Mouse (Mus musculus) left cerebral cortex, postnatal 36 days (tissue): ENCODE measurements around the gene Fam198b. TPM values are rescaled to one million over a fixed set of nuclear protein-coding genes. Genes with fewer than 3 reads are reported as not detected.
"Not testable (repeated sequence)": the region's sequence is repeated elsewhere in the genome, so short reads cannot be mapped to it uniquely, and the experiment has no call there.

Experiments
- DNase-seq, 2 experiments: peaks; one replicate each; pipeline ENCODE4 v3.0.0; 2021 to 2022; ENCODE audit warnings: low spot score in 2 of 2, mixed read lengths in 1 of 2
- intact Hi-C: fragments of 180-260 bp; cut with DNase I; formaldehyde crosslinking; loops from one replicate; pipeline ENCODE4 v1.15.1; 2025
- total RNA-seq, 2 experiments: library from RNA; stranded (reverse); gene quantifications; 2 replicates each; pipeline ENCODE4 v1.2.3; 2021

Fam198b gene
- total RNA-seq, 2 experiments from 2014 or later: 7.4 to 11.2 TPM

GRCm38 (mm10) chr3:79969536-79969935 is 85.2 kb downstream of the Fam198b start:
- intact Hi-C loops, DNase-seq: not testable (repeated sequence)

GRCm38 (mm10) chr3:79970070-79970469 is 85.7 kb downstream of the Fam198b start:
- DNase-seq: no peak
- intact Hi-C loops: no loop called here

GRCm38 (mm10) chr3:79970498-79970897 is 86.2 kb downstream of the Fam198b start:
- intact Hi-C loops: no loop called here
- no peak for DNase-seq

- intact Hi-C loops: no loop called here
- no peak for DNase-seq
These were observed 87.2 kb downstream of the Fam198b start for GRCm38 (mm10) chr3:79971542-79971941.

- intact Hi-C loops: no loop called here
- no peak for DNase-seq
These were observed 92.5 kb downstream of the Fam198b start for GRCm38 (mm10) chr3:79976786-79977185.

GRCm38 (mm10) chr3:79977656-79978450 is 93.5 kb downstream of the Fam198b start:
- DNase-seq: no peak

GRCm38 (mm10) chr3:79980714-79981113 is 96.4 kb downstream of the Fam198b start:
- no peak for DNase-seq
- intact Hi-C loops: no loop called here

More at GRCm38 (mm10) chr3:79977656-79978450, 93.5 kb downstream of the Fam198b start:
- intact Hi-C loops: no loop called here

GRCm38 (mm10) chr3:79983961-79984419 is 99.7 kb downstream of the Fam198b start:
- intact Hi-C loops: no loop called here
- DNase-seq: no peak

- intact Hi-C loops: no loop called here
- no peak for DNase-seq
These were observed 100.2 kb downstream of the Fam198b start for GRCm38 (mm10) chr3:79984542-79984941.

GRCm38 (mm10) chr3:79989250-79989649 is 104.9 kb downstream of the Fam198b start:
- DNase-seq: no peak
- intact Hi-C loops: no loop called here

- intact Hi-C loops: no loop called here
- DNase-seq: no peak
These were observed 105.6 kb downstream of the Fam198b start for GRCm38 (mm10) chr3:79989911-79990310.

- no peak for DNase-seq
- intact Hi-C loops: no loop called here
These were observed 106.1 kb downstream of the Fam198b start for GRCm38 (mm10) chr3:79990480-79990879.

- intact Hi-C loops: no loop called here
- no peak for DNase-seq
These were observed 109.8 kb downstream of the Fam198b start for GRCm38 (mm10) chr3:79994029-79994539.

- no peak for DNase-seq
- intact Hi-C loops: no loop called here
These were observed 111.4 kb downstream of the Fam198b start for GRCm38 (mm10) chr3:79995726-79996125.

Other genes starting within 250 kb of the Fam198b start
- gene Rxfp1, start 146.7 kb upstream of the Fam198b start, total RNA-seq: 10 to 100 TPM; 14.6 to 18.2 TPM
- gene Tmem144, start 31.8 kb upstream of the Fam198b start, total RNA-seq: 10 to 100 TPM; 10.6 to 12.4 TPM